Mouse (Mus musculus): ENCODE measurements around the gene Gm10912. TPM values are rescaled to one million over a fixed set of nuclear protein-coding genes. Genes with fewer than 3 reads are reported as not detected.
A peak's percentile ranks its signal among the peaks of the same experiment; 100 is the strongest.
"Not testable (repeated sequence)": the region's sequence is repeated elsewhere in the genome, so short reads cannot be mapped to it uniquely, and the experiment has no call there.

The Gm10912 gene
- polyA plus RNA-seq (2012; rRNA removed), result 0.15 TPM in 1 of 2 replicates, not detected in the other

GRCm38 (mm10) chr2:104065526-104065925, at the start of gene Gm10912:
Gene Gm10912 (plus strand): TSS chr2:104065826.
- not testable (repeated sequence) for H3K27ac ChIP-seq (ENCODE audit: insufficient read depth, low read depth, low read length); H3K4me3 ChIP-seq (ENCODE audit: low read depth, low read length); H3K36me3 ChIP-seq (ENCODE audit: control insufficient read depth, insufficient read depth, low read length); H3K27me3 ChIP-seq (ENCODE audit: control insufficient read depth, insufficient read depth, low read length); H3K4me1 ChIP-seq (ENCODE audit: control insufficient read depth, insufficient read depth, insufficient read length, low read length)
- 84% methylated on average over 6 of the region's 6 CpGs for WGBS

- TF ChIP-seq POLR2A (IDR thresholded peaks at IDR 0.05; ENCODE audit: low read depth, low read length), result no peak
- TF ChIP-seq CTCF (IDR thresholded peaks at IDR 0.05; ENCODE audit: extremely low read depth, insufficient read length, insufficient replicate concordance, low read depth, low read length), result no peak
- WGBS, result 76% methylated on average over 7 of the region's 7 CpGs
- Histone ChIP-seq H3K27me3 (ENCODE audit: control insufficient read depth, insufficient read depth, low read length) (no peaks in the 10 kb centered on the region), H3K4me1 (ENCODE audit: control insufficient read depth, insufficient read depth, insufficient read length, low read length) (peaks cover 3% of the 10 kb centered on the region; the same call in 1 of the 2 replicates), H3K27ac (ENCODE audit: insufficient read depth, low read depth, low read length) (no peak overlapping the region), H3K4me3 (ENCODE audit: low read depth, low read length) (no peak overlapping the region), H3K36me3 (ENCODE audit: control insufficient read depth, insufficient read depth, low read length) (no peaks in the 10 kb centered on the region)
Measured at GRCm38 (mm10) chr2:104023096-104023495, 42.5 kb upstream of the Gm10912 start.

GRCm38 (mm10) chr2:104024656-104025055, 41.0 kb upstream of the Gm10912 start:
- Histone ChIP-seq H3K4me3 (ENCODE audit: low read depth, low read length) (no peak overlapping the region), H3K27ac (ENCODE audit: insufficient read depth, low read depth, low read length) (no peak overlapping the region), H3K27me3 (ENCODE audit: control insufficient read depth, insufficient read depth, low read length) (no peaks in the 10 kb centered on the region), H3K36me3 (ENCODE audit: control insufficient read depth, insufficient read depth, low read length) (no peaks in the 10 kb centered on the region), H3K4me1 (ENCODE audit: control insufficient read depth, insufficient read depth, insufficient read length, low read length) (peaks cover 4% of the 10 kb centered on the region)
- TF ChIP-seq CTCF (IDR thresholded peaks at IDR 0.05; ENCODE audit: extremely low read depth, insufficient read length, insufficient replicate concordance, low read depth, low read length) (no peak), POLR2A (IDR thresholded peaks at IDR 0.05; ENCODE audit: low read depth, low read length) (no peak)
- 93% methylated on average over 4 of the region's 4 CpGs for WGBS

- H3K36me3 ChIP-seq (ENCODE audit: control insufficient read depth, insufficient read depth, low read length), result peaks cover 5% of the 10 kb centered on the region; the same call in 1 of the 2 replicates
- 0 out of 2 replicates have a peak within 1 kb of the TSS, but pooled peaks have one; percentile 12 for H3K27ac ChIP-seq (ENCODE audit: insufficient read depth, low read depth, low read length)
- H3K4me3 ChIP-seq (ENCODE audit: low read depth, low read length), result peak within 1 kb of the TSS; percentile 92
- 2% methylated on average over 42 of the region's 44 CpGs for WGBS
- H3K27me3 ChIP-seq (ENCODE audit: control insufficient read depth, insufficient read depth, low read length), result no peaks in the 10 kb centered on the region
- TF ChIP-seq CTCF (IDR thresholded peaks at IDR 0.05; ENCODE audit: extremely low read depth, insufficient read length, insufficient replicate concordance, low read depth, low read length), result peak; percentile 46; the same call in 1 of the 2 replicates
- TF ChIP-seq POLR2A (IDR thresholded peaks at IDR 0.05; ENCODE audit: low read depth, low read length), result no peak; the same call in 1 of the 2 replicates
- H3K4me1 ChIP-seq (ENCODE audit: control insufficient read depth, insufficient read depth, insufficient read length, low read length), result peaks cover 4% of the 10 kb centered on the region
Measured at GRCm38 (mm10) chr2:104027458-104028138, 38.0 kb upstream of the Gm10912 start, which contains the start of gene Fbxo3. Gene Fbxo3 (plus strand): TSS chr2:104027721.

- under 1% methylated on average over 32 of the region's 32 CpGs for WGBS
- peaks cover 7% of the 10 kb centered on the region; the same call in 1 of the 2 replicates for H3K36me3 ChIP-seq (ENCODE audit: control insufficient read depth, insufficient read depth, low read length)
- H3K4me1 ChIP-seq (ENCODE audit: control insufficient read depth, insufficient read depth, insufficient read length, low read length), result peaks cover 4% of the 10 kb centered on the region
- 0 out of 2 replicates have a peak within 1 kb of the TSS, but pooled peaks have one; percentile 12 for H3K27ac ChIP-seq (ENCODE audit: insufficient read depth, low read depth, low read length)
- H3K27me3 ChIP-seq (ENCODE audit: control insufficient read depth, insufficient read depth, low read length), result no peaks in the 10 kb centered on the region
- TF ChIP-seq POLR2A (IDR thresholded peaks at IDR 0.05; ENCODE audit: low read depth, low read length) (no peak; the same call in 1 of the 2 replicates), CTCF (IDR thresholded peaks at IDR 0.05; ENCODE audit: extremely low read depth, insufficient read length, insufficient replicate concordance, low read depth, low read length) (no peak)
- peak within 1 kb of the TSS; percentile 92 for H3K4me3 ChIP-seq (ENCODE audit: low read depth, low read length)
Measured at GRCm38 (mm10) chr2:104028139-104028723, 37.4 kb upstream of the Gm10912 start, which contains the start of gene 4931422A03Rik. Gene 4931422A03Rik (minus strand): TSS chr2:104028361.

- TF ChIP-seq CTCF (IDR thresholded peaks at IDR 0.05; ENCODE audit: extremely low read depth, insufficient read length, insufficient replicate concordance, low read depth, low read length), result no peak
- no peak for TF ChIP-seq POLR2A (IDR thresholded peaks at IDR 0.05; ENCODE audit: low read depth, low read length)
- peaks cover 4% of the 10 kb centered on the region for H3K4me1 ChIP-seq (ENCODE audit: control insufficient read depth, insufficient read depth, insufficient read length, low read length)
- peaks cover 11% of the 10 kb centered on the region for H3K36me3 ChIP-seq (ENCODE audit: control insufficient read depth, insufficient read depth, low read length)
- H3K27ac ChIP-seq (ENCODE audit: insufficient read depth, low read depth, low read length), result no peak overlapping the region
- 33% methylated on average over 2 of the region's 2 CpGs for WGBS
- no peaks in the 10 kb centered on the region for H3K27me3 ChIP-seq (ENCODE audit: control insufficient read depth, insufficient read depth, low read length)
- H3K4me3 ChIP-seq (ENCODE audit: low read depth, low read length), result no peak overlapping the region
Measured at GRCm38 (mm10) chr2:104029074-104029473, 36.6 kb upstream of the Gm10912 start.

- no peak overlapping the region for H3K4me3 ChIP-seq (ENCODE audit: low read depth, low read length)
- no peaks in the 10 kb centered on the region for H3K27me3 ChIP-seq (ENCODE audit: control insufficient read depth, insufficient read depth, low read length)
- H3K27ac ChIP-seq (ENCODE audit: insufficient read depth, low read depth, low read length), result no peak overlapping the region
- H3K36me3 ChIP-seq (ENCODE audit: control insufficient read depth, insufficient read depth, low read length), result peaks cover 14% of the 10 kb centered on the region
- TF ChIP-seq CTCF (IDR thresholded peaks at IDR 0.05; ENCODE audit: extremely low read depth, insufficient read length, insufficient replicate concordance, low read depth, low read length) (no peak), POLR2A (IDR thresholded peaks at IDR 0.05; ENCODE audit: low read depth, low read length) (no peak)
- WGBS, result 65% methylated on average over 3 of the region's 3 CpGs
- peaks cover 4% of the 10 kb centered on the region for H3K4me1 ChIP-seq (ENCODE audit: control insufficient read depth, insufficient read depth, insufficient read length, low read length)
Measured at GRCm38 (mm10) chr2:104030381-104030780, 35.2 kb upstream of the Gm10912 start.

All from small intestine, adult 2 months (tissue).